Mouse (Mus musculus): Measurements from ENCODE around the gene Apbb1ip.
"Not testable (repeated sequence)": the region's sequence is repeated elsewhere in the genome, so short reads cannot be mapped to it uniquely, and the experiment has no call there.

Apbb1ip gene

DNA sequence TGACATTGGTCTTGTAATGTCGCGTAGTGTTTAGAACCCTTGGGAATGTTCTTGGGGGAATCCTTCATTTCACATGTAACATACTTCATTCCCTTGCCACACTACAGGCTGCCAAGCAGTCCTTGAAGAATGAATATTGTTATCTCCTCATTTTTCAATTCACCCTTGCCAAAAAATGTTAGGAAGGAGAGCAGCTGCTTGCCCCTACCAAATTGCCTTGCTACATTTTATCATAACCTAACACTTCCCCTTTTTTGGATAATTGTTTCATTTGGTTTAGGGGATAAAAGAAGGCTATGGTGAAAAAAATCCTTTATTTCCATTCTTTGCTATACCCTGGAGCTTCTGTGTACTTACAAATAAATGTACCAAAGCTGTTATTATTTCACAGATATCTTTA, 41.8 kb downstream of the Apbb1ip start:
- DNase-seq (ENCODE audit: extremely low read depth, low read depth, low spot score), result no peak

DNA sequence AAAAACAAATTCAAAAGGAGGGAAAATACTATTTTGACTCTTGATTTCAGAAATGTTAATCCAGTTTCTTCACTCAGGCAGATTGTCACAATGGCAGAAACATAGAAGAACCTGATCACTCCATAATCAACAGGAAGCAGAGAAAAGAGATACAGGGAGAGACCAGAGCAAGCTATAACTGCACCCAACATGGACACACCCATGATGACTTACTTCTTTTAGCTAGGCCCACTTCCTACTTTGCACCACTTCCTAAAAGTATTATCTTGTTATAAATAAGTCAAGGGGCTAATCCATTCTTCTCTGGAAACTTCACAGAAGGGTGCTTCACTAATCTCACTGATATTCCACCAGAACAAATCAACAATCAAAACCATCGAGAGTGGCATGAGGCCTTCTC, 42.3 kb downstream of the Apbb1ip start:
- DNase-seq (ENCODE audit: extremely low read depth, low read depth, low spot score), result no peak

DNA sequence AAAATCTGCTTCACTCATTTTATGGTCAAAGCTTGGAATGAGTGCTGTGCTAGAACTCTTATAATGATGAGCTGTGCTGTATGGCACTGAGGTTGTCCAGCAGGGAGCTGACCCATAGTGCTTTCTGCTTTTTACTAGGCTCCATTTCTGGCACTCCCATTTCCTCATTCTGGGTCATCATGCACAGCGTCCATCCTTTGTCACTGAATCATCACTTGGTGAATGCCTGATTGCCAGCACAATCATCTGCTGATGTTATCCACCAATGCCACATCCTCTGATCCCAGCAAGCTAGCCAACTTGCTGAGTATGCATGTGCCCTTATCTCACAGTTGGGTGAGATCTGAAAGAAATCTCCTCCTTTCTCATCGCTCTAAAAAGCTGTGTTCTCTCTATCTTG, 48.4 kb downstream of the Apbb1ip start:
- no peak for DNase-seq (ENCODE audit: extremely low read depth, low read depth, low spot score)

DNA sequence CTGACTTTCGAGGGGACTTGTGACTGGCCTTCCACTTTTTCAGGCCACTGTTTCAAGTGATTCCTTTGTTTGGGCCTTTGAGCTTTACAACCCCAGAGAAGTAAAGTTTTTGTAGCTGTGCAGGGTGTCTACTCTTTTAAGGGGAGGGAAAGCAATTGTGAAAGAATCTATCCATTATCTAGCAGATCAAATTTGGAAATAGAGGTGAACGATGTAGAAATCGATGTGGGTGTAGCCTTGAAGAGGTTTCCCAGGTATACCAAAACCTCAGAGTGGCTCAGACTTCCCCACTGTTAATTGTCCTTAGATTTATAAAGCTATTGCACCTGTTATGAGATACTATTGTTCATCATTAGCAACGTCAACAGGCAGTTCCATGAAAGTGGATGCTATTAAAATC, 71.6 kb downstream of the Apbb1ip start:
- DNase-seq (ENCODE audit: extremely low read depth, low read depth, low spot score), result peak; percentile 87

DNA sequence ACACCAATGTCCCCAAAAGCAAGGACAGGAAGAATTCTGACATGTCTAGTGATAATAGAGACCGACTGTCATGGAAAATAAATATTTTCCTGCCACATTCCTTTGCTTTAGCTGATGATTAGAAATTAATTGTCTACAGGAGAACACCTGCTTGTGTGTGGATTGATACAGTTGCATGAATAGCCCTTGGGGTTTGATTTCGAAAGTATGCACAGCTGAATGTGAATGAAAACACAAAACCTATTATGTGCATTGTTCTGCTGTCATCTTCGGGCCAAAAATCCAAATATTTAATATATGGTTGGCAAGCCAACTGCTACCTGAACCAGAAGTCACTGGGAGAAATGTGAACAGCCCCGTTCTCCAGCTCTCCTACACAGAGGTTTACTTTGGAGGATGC, 78.0 kb downstream of the Apbb1ip start:
- peak; percentile 96 for DNase-seq (ENCODE audit: extremely low read depth, low read depth, low spot score)

DNA sequence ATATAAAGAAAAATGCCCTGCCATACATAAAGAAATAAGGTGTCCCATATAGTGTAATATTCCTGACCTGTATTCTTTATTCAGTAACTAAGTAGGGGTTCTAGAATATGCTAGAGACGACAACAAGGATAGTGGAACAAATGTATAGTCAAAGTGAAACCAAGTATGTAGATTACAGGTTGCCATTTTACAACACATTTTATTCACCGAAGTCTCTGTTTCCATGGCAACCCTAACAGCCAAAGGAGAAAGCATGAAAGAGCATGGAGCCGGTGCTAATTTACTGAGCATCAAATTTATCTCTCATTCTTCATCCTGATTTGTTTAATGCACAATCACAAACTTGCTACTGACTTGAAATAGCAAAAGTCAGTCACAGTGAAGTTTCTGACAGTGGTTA, 83.6 kb downstream of the Apbb1ip start:
- no peak for DNase-seq (ENCODE audit: extremely low read depth, low read depth, low spot score)

DNA sequence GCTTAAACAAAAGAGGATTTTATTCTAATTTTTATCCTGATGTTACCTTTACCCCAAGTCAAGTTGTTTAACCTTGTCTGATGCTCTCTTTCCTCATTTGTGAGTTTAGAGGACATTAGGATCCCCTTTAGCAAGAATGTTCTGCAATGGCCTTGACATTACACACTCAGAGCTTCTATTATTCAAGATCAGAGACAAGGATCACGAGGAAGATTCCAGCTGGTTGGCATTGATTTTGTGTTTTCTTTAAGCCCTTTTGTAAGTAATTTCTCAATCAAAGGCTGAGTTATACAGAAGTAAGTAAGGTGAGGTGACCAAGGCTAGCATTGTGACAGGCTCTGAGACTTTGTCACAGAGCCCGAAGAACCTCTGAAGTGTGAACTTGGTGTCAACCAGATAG, 88.3 kb downstream of the Apbb1ip start:
- DNase-seq (ENCODE audit: extremely low read depth, low read depth, low spot score), result peak; percentile 99

DNA sequence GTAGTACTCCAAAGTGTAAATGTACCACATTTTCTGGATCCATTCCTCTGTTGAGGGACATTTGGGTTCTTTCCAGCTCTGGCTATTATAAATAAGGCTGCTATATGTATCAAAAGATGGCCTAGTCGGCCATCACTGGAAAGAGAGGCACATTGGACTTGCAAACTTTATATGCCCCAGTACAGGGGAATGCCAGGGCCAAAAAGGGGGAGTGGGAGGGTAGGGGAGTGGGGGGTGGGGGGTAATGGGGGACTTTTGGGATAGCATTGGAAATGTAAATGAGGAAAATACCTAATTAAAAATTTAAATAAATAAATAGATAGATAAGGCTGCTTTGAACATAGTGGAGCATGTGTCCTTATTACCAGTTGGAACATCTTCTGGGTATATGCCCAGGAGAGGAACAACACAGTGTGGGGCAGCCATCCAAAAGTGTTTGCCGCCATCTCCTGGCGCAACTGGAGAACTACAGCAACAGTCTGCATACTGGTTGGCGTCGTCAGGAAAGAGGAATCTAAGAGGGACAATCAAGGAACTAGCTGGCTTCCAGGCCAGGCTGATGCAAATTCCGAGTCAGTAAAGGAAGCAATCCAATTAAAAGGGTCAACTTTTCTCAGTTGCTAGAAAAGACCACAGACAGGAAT, 90.6 kb downstream of the Apbb1ip start:
- DNase-seq (ENCODE audit: extremely low read depth, low read depth, low spot score), result not testable (repeated sequence)

DNA sequence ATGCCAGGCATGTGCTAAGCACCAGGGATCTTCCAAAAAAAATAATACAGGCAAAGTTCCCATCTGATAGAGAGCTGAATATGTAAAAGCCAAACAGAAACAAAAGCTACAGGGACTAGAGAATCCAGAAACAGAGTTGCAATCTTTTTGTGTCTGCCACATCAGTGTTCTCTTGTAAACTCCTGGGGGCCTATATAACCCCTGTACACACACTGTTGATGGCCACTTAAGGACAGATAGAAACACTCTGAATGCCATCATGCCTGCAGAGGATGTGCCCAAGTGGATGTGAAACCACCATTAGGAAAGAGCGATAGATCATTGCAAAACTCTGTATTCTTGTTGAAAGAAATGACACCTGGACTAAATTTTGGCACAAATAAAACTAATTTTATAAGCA, 91.9 kb downstream of the Apbb1ip start:
- peak; percentile 100 for DNase-seq (ENCODE audit: extremely low read depth, low read depth, low spot score)

DNA sequence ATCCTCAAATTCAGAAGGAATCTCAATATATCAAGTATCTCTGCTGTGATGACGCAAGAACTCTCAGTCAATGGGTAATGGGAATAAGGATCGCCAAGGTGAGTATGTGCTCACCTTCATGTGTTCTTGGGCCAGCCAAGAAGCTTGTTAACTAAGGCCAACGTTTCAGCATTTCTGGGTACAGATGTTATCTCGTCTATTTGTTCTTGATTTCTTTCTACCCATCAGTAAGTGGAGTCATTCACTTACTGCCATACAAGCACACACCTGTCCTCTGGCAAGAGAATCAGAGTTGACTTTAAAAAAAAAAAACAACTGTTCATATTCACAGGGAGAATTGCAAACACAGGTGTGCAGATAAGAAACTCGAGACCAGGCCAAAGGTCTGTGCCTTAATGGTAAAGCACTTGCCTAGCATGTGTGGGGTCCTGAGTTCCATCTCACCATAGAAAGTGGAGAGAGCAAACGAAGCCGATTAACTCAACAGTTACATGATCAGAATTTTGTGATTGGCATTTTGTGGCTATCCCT, 93.1 kb downstream of the Apbb1ip start:
- peak; percentile 99 for DNase-seq (ENCODE audit: extremely low read depth, low read depth, low spot score)

DNA sequence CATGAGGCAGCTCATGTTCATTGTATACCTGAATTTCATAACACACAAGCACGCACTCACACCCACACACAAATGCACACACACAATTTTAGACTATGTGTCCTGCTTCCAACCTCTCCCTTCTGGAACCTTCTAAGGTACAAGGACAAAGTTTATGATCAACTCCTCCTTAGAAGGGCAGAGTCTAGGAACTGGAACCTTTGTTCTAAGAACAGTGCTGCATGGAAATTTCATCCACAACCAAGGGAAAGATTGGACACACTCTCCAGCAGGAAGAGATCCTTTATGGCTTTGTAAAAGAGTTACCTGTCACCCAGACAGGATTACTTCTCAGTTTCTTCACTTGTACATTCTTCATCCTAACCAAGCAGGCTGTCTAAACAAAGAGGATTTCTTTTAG, 99.3 kb downstream of the Apbb1ip start:
- DNase-seq (ENCODE audit: extremely low read depth, low read depth, low spot score), result no peak

DNA sequence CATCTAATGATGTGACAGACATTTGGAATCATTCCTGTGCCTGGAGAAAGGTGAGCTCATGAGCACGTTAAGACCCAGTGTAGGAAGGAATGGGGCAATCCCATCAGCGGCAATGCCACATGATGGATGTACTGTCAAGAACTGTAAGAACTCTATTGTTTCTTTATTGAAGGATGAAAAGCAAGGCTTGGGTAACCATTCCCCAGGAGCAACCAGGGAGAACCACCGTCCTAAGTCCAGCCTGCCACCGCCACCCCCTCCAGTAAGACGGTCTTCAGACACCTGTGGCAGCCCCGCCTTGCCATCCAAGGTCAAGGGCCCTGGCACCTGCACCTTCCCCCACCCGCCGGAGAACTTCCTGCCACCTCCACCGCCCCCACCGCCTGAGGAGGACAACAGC, 100.7 kb downstream of the Apbb1ip start:
- peak; percentile 100 for DNase-seq (ENCODE audit: extremely low read depth, low read depth, low spot score)

DNA sequence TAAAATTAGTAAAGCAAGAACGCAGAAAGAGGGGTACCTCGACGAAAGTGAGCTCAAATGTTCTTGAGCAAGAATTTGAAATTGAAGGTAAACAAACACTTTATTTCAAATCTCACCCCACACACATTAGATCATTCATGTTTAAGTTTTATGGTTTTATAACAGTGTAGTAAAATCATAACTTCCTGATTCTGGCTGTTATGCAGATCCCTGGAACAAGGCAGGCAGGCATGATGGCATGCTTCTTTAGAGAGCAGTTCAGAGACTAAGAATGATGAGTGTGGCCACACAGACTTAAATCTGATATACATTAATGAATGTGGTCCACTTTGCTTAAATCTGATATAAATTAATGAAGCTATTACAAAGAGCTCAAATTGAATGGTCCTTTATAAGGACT, 102.7 kb downstream of the Apbb1ip start:
- DNase-seq (ENCODE audit: extremely low read depth, low read depth, low spot score), result no peak

DNA sequence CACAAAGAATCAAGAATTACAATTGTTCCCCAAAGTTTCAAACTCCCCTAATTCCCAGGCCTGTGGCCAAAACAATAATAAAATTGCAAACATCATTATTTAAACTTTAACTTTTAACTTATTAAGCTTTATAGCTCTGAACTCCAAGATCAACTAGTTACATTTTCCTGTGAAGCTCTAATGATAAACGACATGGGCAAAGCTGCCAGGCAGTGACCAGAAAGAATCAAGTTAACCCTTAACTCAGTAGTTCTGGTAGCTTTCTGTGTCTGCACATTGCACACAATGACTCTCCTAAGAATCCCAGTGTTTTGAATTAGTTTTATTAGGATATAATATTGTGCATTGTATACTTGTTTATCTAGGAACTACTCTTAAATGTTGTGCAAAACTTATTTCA, 104.9 kb downstream of the Apbb1ip start:
- no peak for DNase-seq (ENCODE audit: extremely low read depth, low read depth, low spot score)

DNA sequence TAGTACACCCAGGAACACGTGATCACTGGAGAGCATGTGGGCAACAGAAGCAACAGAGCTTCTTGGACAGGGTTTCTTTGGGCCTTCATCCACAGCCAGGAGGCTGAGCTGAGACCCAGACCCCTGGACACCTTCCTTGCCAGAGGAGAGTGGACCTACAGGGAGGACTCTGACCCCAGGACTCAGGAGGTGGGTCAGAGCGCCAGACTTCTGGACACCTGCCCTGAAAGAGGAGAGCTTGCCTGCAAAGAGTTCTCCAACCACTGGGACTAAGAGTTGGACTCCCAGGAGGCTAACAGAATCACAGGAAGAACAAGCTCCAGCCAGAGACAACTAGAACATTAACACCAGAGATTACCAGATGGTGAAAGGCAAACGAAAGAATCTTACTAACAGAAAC, 106.8 kb downstream of the Apbb1ip start:
- not testable (repeated sequence) for DNase-seq (ENCODE audit: extremely low read depth, low read depth, low spot score)

DNA sequence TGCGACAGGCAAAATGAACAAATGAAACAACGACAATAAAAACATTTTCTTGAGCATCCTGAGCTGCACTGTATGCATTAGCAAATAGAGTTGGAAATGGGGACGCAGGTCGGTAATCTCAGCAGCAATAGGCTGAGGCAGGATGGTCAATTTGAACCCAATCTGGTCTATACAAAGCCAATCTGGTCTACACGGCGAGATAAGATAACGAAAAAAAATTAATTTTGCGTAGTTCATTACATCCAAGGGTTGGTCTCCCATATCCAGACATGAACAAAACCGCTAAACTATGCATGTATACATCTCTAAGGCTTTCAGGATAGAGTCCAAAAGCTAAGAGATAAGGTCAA, 121.0 kb downstream of the Apbb1ip start:
- no peak for DNase-seq (ENCODE audit: extremely low read depth, low read depth, low spot score)

DNA sequence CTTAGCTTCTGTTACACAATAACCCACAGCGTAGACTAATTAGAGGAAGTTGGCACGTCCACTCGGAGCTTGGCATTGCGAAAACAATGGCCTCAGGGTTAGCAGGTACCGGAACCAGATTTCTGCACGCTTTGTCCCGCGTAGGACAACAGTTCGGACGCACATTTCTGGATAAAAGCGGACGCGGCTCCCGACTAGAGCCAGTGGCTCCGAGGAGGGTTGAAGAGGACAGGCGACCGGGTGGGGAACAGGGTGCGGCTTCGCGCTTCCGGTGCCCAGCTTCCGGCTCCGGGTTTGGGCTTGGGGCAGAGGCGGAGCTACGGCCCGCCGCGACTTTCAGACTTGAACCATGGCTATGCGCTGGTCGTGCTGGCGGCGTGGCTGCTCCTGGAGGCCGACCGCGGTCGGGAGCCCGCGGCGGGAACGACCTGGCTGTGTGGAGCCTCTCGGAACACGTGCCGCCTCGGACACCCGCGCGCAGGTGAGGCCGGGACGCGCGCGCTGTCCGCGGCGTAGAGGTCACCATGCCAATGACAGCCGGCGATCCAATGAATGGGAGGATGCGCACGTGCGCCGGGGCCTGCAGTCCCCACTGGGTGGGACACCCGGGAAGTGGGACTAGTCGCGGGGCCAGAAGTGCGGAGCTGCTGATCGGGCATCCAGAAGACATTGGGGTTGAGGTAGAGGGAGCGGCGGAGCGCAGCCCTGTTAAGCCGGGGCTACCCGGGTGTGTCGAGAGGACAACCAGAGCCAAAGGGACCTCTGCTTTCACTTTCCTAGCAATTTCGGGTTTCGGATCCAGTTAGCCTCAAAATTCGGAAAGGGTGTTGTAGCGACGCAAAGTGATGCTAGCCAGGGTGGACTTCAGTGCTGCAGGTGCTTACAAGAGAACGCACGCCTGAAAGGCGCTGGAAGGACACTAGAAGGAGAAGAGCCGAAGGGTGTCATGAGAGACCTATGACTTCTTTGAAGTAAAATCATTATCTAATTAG, 121.7 kb downstream of the Apbb1ip start, which contains the start of gene Pdss1:
Gene Pdss1 (plus strand): TSS at position 241 of the 992 bp plus-strand sequence.
- peak; percentile 81 for DNase-seq (ENCODE audit: extremely low read depth, low read depth, low spot score)

DNA sequence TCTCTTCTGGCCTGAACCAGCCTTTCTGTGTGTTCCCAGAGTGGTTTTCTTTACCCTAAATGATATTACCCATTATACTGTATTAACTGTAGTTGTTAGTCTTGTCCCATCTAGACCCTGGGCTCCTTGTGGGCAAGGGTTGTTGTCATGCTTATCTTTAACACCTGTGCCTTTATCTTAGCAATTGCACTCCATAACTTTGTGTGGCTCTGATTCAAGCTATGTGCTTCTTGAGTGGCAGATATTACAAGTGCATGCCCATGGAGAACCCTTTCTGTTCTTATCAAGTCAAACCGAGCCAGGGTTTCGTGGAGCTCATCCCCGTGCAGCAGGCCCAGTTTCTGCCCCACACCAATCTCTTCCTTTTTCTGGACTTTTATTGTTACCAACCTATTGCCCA, 130.1 kb downstream of the Apbb1ip start:
- no peak for DNase-seq (ENCODE audit: extremely low read depth, low read depth, low spot score)

DNA sequence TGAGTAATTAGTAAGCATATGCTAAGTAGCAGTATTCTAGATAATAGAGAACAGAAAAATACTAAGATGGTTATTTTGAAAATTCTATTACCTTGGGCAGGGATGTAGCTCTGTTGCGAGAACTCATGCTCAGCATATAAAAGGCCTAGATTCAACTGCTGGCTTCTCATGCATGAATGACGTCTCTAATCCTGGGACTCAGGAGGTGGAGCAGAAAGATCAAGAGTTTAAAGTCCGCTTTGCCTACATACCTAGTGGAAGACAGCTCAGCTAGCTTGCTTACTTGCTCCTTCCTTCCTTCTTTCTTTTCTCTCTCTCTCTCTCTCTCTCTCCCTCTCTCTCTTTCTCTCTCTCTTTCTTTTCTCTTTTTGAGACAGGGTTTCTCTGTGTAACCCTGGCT, 140.5 kb downstream of the Apbb1ip start:
- DNase-seq (ENCODE audit: extremely low read depth, low read depth, low spot score), result no peak

DNA sequence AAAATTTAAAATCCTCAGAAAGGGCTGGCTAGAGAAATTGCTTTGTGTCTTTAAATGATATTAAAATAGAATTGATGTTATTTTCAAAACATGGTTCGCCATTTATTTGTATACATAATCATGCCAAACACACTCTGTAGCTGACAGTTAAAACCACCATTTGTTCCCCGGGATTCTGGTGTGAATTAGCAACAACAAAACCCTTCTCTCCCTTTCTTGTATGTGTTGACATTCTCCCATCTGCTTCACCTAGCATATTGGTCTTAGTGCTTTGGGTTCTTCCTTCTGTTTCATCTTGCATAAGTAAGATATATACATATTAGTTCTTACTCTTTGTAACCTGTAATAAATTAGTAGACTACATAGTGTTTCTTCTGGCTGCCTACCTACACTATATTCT, 144.8 kb downstream of the Apbb1ip start:
- no peak for DNase-seq (ENCODE audit: extremely low read depth, low read depth, low spot score)

Data from fat pad, adult 2 months (tissue).